Mouse (Mus musculus) embryo, embryonic 10 days (tissue): ENCODE measurements at regions not wholly inside any gene's neighbourhood (a gene's known extent, or its start where the extent isn't known, plus 50 kb on each side); places are given as distances from the start of the nearest gene placed in this dataset.

Experiments used
- DNase-seq: peaks from one replicate; pipeline ENCODE4 v3.0.0-alpha.2; 2015; ENCODE audit warnings: low spot score

GRCm38 (mm10) chr14:48058234-48058868 lies 62.3 kb upstream of the Peli2 start:
- no peak for DNase-seq

GRCm38 (mm10) chr14:48059664-48060455 lies 60.8 kb upstream of the Peli2 start:
- DNase-seq, result no peak

- DNase-seq, result no peak
Measured at GRCm38 (mm10) chr14:48068641-48069040, 52.0 kb upstream of the Peli2 start.
